8 mouse cellular contexts compared by ENCODE assay signal in the genomic region with DNA sequence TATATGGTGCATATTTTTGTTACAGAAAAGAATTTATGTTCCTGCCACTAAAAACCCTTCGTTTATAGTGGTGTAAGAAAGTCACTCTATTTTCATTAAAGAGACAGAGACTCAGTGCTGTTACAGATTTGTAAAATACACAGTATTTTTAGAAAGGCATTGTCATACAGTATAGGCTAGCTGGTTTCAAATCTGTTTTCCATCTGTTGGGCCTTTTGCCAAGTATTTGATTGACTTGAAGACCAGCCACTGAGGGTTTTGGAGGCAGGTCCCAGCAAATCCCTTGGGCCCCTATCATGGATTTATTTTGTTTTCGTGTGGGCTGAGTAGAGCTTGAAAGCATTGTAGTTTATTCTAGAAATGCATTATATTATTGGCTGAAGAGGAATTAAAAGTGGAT. TPM values are rescaled to one million over a fixed set of nuclear protein-coding genes. Genes with fewer than 3 reads are reported as not detected.
DNase-seq lines count a peak whose midpoint lies in the region; ATAC-seq lines count a peak whose summit lies in the region.

No protein-coding gene starts in this region.

- H3K36me3 ChIP-seq in forebrain, embryonic 12.5 days (replicated peaks) = peaks cover 11% of the 10 kb centered on the region
- peaks cover 14% of the 10 kb centered on the region for H3K36me3 ChIP-seq in liver, embryonic 16.5 days (ENCODE audit: control insufficient read depth, insufficient read depth)

- H3K9ac ChIP-seq in forebrain, embryonic 12.5 days = peak overlapping the region; percentile 97; the same call in 1 of the 2 replicates
- peak overlapping the region; percentile 99 for H3K9ac ChIP-seq in liver, embryonic 16.5 days (ENCODE audit: low read depth, low read length)

- peak overlapping the region; percentile 95 for H3K4me3 ChIP-seq in forebrain, embryonic 12.5 days (replicated peaks)
- H3K4me3 ChIP-seq in liver, embryonic 16.5 days (ENCODE audit: low read depth, low read length) = peak overlapping the region; percentile 99

- intact Hi-C loops in heart, postnatal 10 days (cut with DNase I) = loop anchor here (10.0 kb wide), 1 partner anchor 398 kb away; a partner anchor contains a TSS

- ATAC-seq in forebrain, embryonic 12.5 days (ENCODE audit: low FRiP score) = no peak
- no peak for ATAC-seq in liver, embryonic 16.5 days (ENCODE audit: low read depth)
- ATAC-seq in erythroid progenitor cell, adult 5-6 weeks (replicated peaks; ENCODE audit: low FRiP score, poor library complexity, severe bottlenecking) = no peak

- no peaks in the 10 kb centered on the region for H3K9me3 ChIP-seq in forebrain, embryonic 12.5 days
- H3K9me3 ChIP-seq in liver, embryonic 16.5 days (replicated peaks; ENCODE audit: control insufficient read depth, low read length) = no peaks in the 10 kb centered on the region

- H3K27ac ChIP-seq in forebrain, embryonic 12.5 days = no peak overlapping the region
- H3K27ac ChIP-seq in liver, embryonic 16.5 days (ENCODE audit: low read length) = no peak overlapping the region

- DNase-seq in A20 (ENCODE audit: low read depth, low spot score) = peak; percentile 85
- peak; percentile 82 for DNase-seq in adrenal gland, postnatal 14 days
- peak; percentile 89 to 92 for DNase-seq in heart, postnatal 10 days
- DNase-seq in kidney, postnatal 36 days = peak; percentile 72 to 87
- peak; percentile 91 for DNase-seq in retina, postnatal 1 day

- 36% methylated on average over 2 of the region's 2 CpGs for WGBS in forebrain, embryonic 12.5 days
- 25% methylated on average over 2 of the region's 2 CpGs for WGBS in liver, embryonic 16.5 days (ENCODE audit: insufficient replicate concordance)

- H3K27me3 ChIP-seq in forebrain, embryonic 12.5 days = no peaks in the 10 kb centered on the region
- no peaks in the 10 kb centered on the region for H3K27me3 ChIP-seq in liver, embryonic 16.5 days (ENCODE audit: control insufficient read depth, insufficient read depth, low read depth, low read length)

- peak overlapping the region; percentile 92 for H3K4me2 ChIP-seq in forebrain, embryonic 12.5 days
- peak overlapping the region; percentile 63 for H3K4me2 ChIP-seq in liver, embryonic 16.5 days (ENCODE audit: low read depth, low read length)

- peaks cover 21% of the 10 kb centered on the region for H3K4me1 ChIP-seq in forebrain, embryonic 12.5 days
- H3K4me1 ChIP-seq in liver, embryonic 16.5 days (ENCODE audit: control insufficient read depth, low read depth, low read length) = peaks cover 16% of the 10 kb centered on the region

RNA-seq across cellular contexts. Expression of a gene that starts 1.8 kb away (rescaled TPM):
- total RNA-seq in adrenal gland, postnatal 14 days (2021) = 16.6 and 19.5 TPM in 2 replicates
- polyA plus RNA-seq in forebrain, embryonic 12.5 days (2016; fragmentation: Nextera tagmentation; extraction: Ambion mirVana) = 27.2 and 27.9 TPM in 2 replicates
- total RNA-seq in heart, postnatal 10 days (2021) = 10 to 100 TPM; 11.3 to 13.2 TPM
- 17.7 and 18.4 TPM in 2 replicates for polyA plus RNA-seq in liver, embryonic 16.5 days (2015; fragmentation: Nextera tagmentation; extraction: Ambion mirVana)
- total RNA-seq in erythroid progenitor cell, adult 5-6 weeks (2015; ENCODE audit: low replicate concordance) = 96.6 and 112 TPM in 2 replicates
- total RNA-seq in erythroid progenitor cell, adult 5-6 weeks (2017; ENCODE audit: low replicate concordance) = 62.0 and 77.3 TPM in 2 replicates

RNA-seq across cellular contexts. Expression of a gene that starts 40.1 kb away (rescaled TPM):
- 39.2 and 40.5 TPM in 2 replicates for total RNA-seq in adrenal gland, postnatal 14 days (2021)
- polyA plus RNA-seq in forebrain, embryonic 12.5 days (2016; fragmentation: Nextera tagmentation; extraction: Ambion mirVana) = 19.1 and 20.4 TPM in 2 replicates
- 10 to 100 TPM; 31.9 to 34.6 TPM for total RNA-seq in heart, postnatal 10 days (2021)
- 18.7 and 19.1 TPM in 2 replicates for polyA plus RNA-seq in liver, embryonic 16.5 days (2015; fragmentation: Nextera tagmentation; extraction: Ambion mirVana)
- 45.0 and 60.8 TPM in 2 replicates for total RNA-seq in erythroid progenitor cell, adult 5-6 weeks (2015; ENCODE audit: low replicate concordance)
- total RNA-seq in erythroid progenitor cell, adult 5-6 weeks (2017; ENCODE audit: low replicate concordance) = 28.0 and 35.8 TPM in 2 replicates
